Mouse (Mus musculus) embryonic fibroblast, embryonic 13.5 days (primary cell): ENCODE measurements around the gene Tifab. TPM values are rescaled to one million over a fixed set of nuclear protein-coding genes. Genes with fewer than 3 reads are reported as not detected.

Source experiments
- H3K27ac ChIP-seq: 2 replicates; pipeline ENCODE4 v1.5.1; 2012; ENCODE audit warnings: low read length, control low read depth, inconsistent platforms; ENCODE audit not compliant: insufficient read depth
- H3K4me1 ChIP-seq: 2 replicates; pipeline ENCODE4 v1.6.1; 2011; ENCODE audit warnings: low read length; ENCODE audit not compliant: control insufficient read depth, insufficient read depth
- H3K4me3 ChIP-seq: 2 replicates; pipeline ENCODE4 v1.5.1; 2011; ENCODE audit warnings: mild to moderate bottlenecking, control low read depth, low read length; ENCODE audit not compliant: insufficient read depth
- CTCF ChIP-seq: IDR thresholded peaks from 2 replicates; pipeline ENCODE4 v1.5.1; 2011; ENCODE audit warnings: mild to moderate bottlenecking, control low read depth, low read length, moderate library complexity, borderline replicate concordance; ENCODE audit not compliant: insufficient read depth
- POLR2A ChIP-seq: IDR thresholded peaks from 2 replicates; pipeline ENCODE4 v1.6.1; 2011; ENCODE audit warnings: low read depth, mild to moderate bottlenecking, control low read depth, low read length, moderate library complexity
- polyA plus RNA-seq: library from polyadenylated mRNA; stranded (reverse); fragments of >200 nt; gene quantifications from 2 replicates; pipeline ENCODE4 v1.2.4, GENCODE M21; 2011; ENCODE audit warnings: low read depth; ENCODE audit not compliant: missing spikeins, insufficient read length

Gene Tifab
- polyA plus RNA-seq, 1 experiment = not detected

DNA sequence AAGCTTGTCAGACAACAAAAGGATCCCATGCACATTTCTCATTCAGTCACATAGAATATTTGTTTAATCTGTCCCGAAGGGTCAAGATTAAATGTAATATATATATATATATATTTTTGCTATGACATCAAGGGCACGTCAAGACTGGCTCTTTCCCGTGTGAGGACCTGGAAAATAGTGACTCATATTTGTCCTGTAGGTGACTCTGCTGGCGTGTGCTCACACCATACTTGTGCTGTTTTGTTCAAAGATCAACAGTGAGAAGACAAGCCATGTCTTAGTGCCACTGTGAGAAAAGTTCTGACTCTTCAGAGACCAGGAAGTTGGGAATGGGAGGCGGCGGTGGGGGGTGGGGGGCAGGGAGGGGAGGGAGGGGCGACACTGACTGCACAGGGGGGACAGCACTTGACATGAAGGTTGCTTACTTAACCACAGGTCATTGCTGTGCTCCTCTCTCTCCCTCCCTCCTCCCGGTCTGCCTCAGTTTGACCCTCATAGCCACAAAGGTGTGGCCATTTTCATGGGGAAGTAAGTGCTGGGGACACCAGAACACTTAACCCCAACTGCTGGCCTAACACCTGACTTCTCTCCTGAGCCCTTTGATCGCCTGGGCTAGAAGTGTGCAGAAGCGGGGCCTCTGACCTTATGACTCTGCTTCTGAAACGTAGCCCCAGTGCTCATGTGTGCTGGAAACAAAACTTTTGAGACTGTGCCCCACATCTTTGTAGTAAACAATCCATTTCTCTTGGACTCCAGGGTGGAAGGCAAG lies 36.1 kb downstream of the Tifab start:
- Histone ChIP-seq H3K4me1 (no peaks in the 10 kb centered on the region), H3K27ac (no peak overlapping the region), H3K4me3 (no peak overlapping the region)
- TF ChIP-seq POLR2A = no peak
- no peak for TF ChIP-seq CTCF

DNA sequence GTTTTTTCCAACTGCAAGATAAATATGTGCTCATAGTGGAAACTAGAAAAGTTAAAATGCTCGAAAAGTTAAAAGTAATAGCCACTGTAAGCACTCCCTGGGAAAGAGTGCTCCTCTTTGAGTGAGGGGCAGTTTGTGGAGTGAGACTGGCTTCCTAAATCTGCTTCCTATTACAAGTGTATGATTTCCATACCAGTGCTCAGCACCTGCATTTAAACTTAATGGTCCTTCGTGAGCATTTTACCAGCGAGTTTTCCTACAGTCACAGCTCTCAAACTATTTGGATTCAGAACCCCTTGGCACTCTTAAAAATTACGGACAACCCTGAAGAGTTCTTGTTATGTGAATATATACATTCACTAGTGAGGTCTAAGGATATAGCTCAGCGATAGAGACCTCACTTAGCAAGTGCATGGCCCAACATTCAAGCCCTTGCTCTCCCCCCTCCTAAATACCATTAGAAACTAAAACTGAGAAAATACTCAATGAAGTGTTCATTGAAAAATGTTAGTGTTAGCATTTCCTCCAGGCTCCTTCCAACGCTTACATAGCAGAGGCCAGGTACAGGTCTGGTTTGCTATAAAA lies 39.4 kb downstream of the Tifab start:
- no peak overlapping the region for H3K4me3 ChIP-seq
- no peaks in the 10 kb centered on the region for H3K4me1 ChIP-seq
- TF ChIP-seq POLR2A (no peak), CTCF (no peak)
- H3K27ac ChIP-seq = no peak overlapping the region

DNA sequence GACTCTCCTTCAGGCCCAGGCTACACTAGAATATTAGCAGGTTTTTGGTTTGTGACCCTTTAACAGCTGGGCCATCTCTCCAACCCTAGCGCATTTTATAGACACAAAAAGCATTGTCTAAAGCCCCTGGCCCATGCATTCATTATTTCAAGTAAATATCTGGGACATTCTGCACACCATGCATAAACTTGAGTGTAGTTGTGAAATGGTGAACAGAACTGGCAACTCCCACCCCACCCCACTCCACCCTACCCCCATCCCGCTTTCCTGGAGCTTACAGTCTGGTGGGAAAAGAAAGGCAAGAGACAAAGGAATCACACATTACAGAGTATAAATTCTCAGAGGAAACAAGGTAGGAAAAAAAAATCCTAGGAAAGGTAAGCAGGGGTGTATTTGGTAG lies 42.5 kb downstream of the Tifab start, which contains the start of gene H2afy:
Gene H2afy, minus strand, starts transcription at position 162 of the 400 bp plus-strand sequence.
- H3K4me1 ChIP-seq = peaks cover 4% of the 10 kb centered on the region; the same call in 1 of the 2 replicates
- TF ChIP-seq POLR2A (no peak), CTCF (no peak)
- peak within 1 kb of the TSS; percentile 98 for H3K4me3 ChIP-seq
- H3K27ac ChIP-seq = peak within 1 kb of the TSS; percentile 68

DNA sequence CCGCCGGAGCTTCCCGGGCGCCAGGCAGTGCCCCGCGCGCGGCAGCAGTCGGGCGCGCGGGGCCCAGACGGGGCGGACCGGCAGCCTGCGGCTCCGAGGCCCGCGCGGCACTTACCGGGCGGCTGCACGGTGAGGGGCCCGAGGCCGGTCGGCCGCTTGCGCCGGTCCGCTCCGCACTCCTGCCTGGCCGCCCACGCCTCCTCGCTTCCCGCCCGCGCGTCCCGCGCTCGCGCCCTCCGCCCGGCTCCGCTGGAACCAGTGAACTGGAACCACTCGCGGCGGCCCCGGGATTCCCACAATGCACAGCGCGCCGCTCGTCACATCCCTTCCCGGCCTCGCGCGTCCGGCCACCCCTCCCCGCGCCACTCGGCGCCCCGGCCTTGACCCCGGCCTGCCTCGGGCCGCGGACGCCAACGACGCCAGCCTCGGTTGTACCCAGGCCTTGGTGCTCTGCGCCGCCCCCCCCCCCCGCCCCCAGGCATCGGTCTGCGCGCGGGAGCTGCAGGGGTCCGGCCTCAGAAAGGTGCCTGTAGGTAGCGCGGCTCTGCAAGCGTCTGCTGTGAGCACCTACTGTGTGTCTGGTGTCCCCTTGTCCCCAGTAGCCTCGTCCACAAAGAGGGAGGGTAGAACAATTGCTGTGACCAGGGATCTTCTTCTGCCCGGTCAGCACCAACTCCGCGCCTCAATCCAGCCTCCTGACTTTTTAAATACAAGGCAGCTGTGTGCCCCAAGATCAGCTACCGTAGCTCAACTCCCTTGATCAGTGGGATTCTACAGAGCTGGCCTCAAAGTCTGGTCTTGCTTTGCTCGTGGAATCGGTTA lies 43.2 kb downstream of the Tifab start:
- Histone ChIP-seq H3K4me3 (peak overlapping the region; percentile 98), H3K27ac (peak overlapping the region; percentile 68), H3K4me1 (peaks cover 4% of the 10 kb centered on the region; the same call in 1 of the 2 replicates)
- TF ChIP-seq POLR2A (peak; percentile 68), CTCF (no peak)

DNA sequence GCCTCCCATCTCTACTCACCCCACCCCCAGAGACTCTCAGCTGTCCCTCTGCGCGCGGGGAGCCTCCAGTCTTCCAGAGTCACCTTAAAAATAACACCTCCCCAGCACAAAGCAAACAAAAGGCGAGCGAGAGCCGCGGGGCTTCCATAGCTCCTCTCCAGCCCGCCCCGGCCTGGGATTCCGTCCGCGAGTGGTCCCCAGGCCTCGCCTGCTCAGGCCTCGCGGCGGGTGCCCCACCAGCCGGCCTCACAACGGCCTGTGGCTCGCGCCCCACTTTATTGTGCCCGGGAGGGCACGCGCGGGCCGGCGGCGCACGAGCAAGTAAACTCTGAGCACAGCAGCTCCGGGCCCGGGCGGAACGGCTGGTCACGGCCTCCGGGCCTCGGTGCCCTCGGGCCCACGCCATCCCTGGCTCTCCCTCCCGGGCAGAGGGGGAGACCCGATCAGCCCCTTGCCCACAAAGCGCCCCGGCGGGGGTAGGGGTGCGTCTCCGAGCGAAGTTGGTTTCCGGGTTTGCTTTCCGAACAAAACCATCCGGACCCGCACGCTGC lies 44.0 kb downstream of the Tifab start:
- TF ChIP-seq CTCF = no peak
- no peak for TF ChIP-seq POLR2A
- H3K27ac ChIP-seq = peak overlapping the region; percentile 68
- H3K4me3 ChIP-seq = peak overlapping the region; percentile 98
- H3K4me1 ChIP-seq = peaks cover 4% of the 10 kb centered on the region; the same call in 1 of the 2 replicates

DNA sequence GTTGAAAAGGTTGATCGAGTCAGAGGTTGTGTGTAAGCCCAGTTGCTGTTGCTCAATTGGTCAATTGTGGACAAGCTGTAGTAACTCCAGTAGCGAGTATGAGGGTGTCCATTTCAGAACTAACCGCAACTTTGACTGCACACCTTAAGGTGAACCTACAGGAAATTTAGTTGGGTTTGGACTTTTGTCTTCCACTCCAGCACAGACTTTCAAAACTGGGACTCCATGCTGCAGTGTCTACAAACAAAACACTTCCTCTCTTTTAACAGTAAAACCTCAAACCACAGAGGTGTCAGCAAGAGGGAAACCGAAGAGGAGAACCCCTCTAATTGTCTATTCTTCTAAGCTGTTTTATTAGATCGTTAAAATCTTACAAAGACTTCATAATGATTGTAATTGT lies 44.7 kb downstream of the Tifab start:
- peak overlapping the region; percentile 98 for H3K4me3 ChIP-seq
- peaks cover 4% of the 10 kb centered on the region; the same call in 1 of the 2 replicates for H3K4me1 ChIP-seq
- no peak overlapping the region for H3K27ac ChIP-seq
- no peak for TF ChIP-seq CTCF

DNA sequence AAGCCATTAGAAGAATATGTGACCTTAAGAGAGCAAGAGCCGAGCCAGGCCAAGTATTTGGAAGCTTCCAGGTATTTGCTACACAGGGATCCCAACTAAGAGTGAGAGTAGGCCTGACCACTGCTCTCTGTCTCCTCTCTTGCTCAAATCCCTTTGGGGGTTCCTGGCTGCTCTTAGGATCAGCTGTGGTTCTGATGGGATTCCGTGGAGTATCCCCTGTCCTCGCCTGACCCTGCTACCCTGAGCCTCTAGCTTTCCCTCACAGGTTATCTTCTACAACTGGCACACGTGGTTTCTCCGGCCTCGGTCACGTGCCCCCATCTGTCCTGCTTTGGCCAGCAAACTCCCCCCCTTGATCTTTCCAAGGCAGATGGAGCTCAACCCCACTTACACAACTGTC lies 45.7 kb downstream of the Tifab start:
- Histone ChIP-seq H3K4me3 (no peak overlapping the region), H3K27ac (no peak overlapping the region), H3K4me1 (peaks cover 4% of the 10 kb centered on the region; the same call in 1 of the 2 replicates)
- TF ChIP-seq CTCF (no peak), POLR2A (no peak)

DNA sequence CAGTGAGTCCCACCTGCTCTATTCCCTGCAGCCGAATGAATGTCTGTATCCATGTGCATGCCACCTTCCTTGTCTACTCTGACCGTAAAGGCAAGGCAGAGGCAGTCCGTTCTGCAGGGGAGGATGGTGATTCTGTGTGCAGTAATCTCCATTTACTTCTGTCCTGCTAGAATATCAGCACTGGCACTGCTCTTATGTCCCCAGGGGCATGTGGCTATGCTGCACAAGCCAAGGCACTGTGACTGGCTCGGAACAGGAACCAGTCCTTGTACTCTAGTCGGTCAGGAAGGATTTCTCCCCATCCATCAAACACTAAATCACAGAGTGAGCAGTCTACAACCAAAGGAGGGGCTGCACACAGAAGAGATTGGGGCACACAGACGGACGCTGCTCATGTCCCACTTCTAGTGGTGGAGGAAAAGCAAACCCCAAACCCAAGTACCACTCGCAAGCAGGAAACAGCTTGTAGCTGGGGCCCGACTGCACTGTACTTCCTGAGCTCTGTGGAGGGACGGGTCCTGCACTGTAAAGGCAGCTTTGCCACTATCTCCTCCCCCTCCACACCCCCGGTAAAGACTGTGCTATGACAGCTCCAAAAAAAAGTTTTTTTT lies 46.3 kb downstream of the Tifab start:
- TF ChIP-seq CTCF (no peak), POLR2A (no peak)
- Histone ChIP-seq H3K4me3 (no peak overlapping the region), H3K27ac (no peak overlapping the region)

DNA sequence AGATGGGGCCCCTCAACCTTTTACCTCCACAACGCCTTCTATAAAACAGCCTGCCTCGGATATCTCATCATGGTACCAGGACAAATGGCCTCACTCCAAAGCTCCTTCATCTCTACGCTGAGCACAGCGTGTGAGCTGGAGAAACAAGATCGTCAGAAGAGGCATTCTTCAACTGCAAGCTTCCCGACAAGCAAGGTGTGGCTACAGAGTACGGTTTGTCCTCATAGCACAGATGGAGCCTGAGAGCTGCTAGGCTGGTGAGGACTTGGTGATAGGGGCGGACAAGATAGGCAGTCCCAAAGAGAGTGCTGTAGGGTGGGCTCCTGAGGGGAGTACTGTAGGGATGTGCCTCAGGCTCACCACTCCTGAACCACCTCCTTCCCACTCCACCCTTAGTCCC lies 48.1 kb downstream of the Tifab start:
- Histone ChIP-seq H3K27ac (no peak overlapping the region), H3K4me1 (peaks cover 4% of the 10 kb centered on the region; the same call in 1 of the 2 replicates), H3K4me3 (no peak overlapping the region)
- TF ChIP-seq CTCF = no peak
- no peak for TF ChIP-seq POLR2A

More for the DNA sequence above, 46.3 kb downstream of the Tifab start:
- peaks cover 4% of the 10 kb centered on the region; the same call in 1 of the 2 replicates for H3K4me1 ChIP-seq

DNA sequence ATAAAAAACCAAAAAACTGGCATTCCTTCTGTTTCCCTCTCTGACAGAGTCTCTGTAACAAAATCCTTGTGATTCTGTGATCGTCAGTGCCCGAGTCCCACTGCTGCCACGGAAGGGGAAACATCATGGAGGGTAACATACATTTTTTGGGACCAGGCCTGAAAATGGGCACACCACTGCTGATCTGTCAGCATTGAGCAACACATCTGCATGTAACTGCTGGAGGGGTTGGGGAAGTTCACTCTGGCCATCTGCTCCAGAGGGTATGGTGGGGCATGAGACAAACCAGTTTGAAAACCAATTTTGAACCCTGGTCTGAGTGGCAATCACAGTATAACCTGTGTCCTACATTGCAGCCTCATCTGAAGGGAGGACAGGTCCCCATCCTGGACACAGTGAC lies 49.1 kb downstream of the Tifab start:
- H3K27ac ChIP-seq = no peak overlapping the region
- H3K4me1 ChIP-seq = peaks cover 4% of the 10 kb centered on the region; the same call in 1 of the 2 replicates
- TF ChIP-seq POLR2A (no peak), CTCF (no peak)
- no peak overlapping the region for H3K4me3 ChIP-seq
